Mouse (Mus musculus) bone marrow, adult 2 months (tissue): Measurements from ENCODE around the gene Ttc24. TPM values are rescaled to one million over a fixed set of nuclear protein-coding genes. Genes with fewer than 3 reads are reported as not detected.

ENCODE experiments used
- H3K27ac ChIP-seq: fragments of 200-500 bp; 2 replicates; pipeline ENCODE4 v1.5.1; 2012; ENCODE audit warnings: low read depth, mild to moderate bottlenecking, control low read depth, inconsistent platforms, low read length; ENCODE audit not compliant: control insufficient read depth, poor library complexity, insufficient read depth
- H3K4me1 ChIP-seq: fragments of 200-500 bp; 2 replicates; pipeline ENCODE4 v1.6.1; 2011; ENCODE audit warnings: low read length; ENCODE audit not compliant: control insufficient read depth, insufficient read depth
- H3K4me3 ChIP-seq: fragments of 200-500 bp; replicated peaks from 2 replicates; pipeline ENCODE3; 2011; ENCODE audit warnings: mild to moderate bottlenecking, low read depth, low read length, control low read depth; ENCODE audit not compliant: control insufficient read depth
- CTCF ChIP-seq: fragments of 200-500 bp; IDR thresholded peaks from 2 replicates; pipeline ENCODE4 v1.5.1; 2011; ENCODE audit warnings: low read length, control low read depth; ENCODE audit not compliant: control insufficient read depth, insufficient read depth
- POLR2A ChIP-seq: fragments of 200-500 bp; IDR thresholded peaks from 2 replicates; pipeline ENCODE4 v1.6.1; 2011; ENCODE audit warnings: low read depth, mild to moderate bottlenecking, control low read depth, low read length, borderline replicate concordance; ENCODE audit not compliant: control insufficient read depth
- WGBS: fragments of 180-500 bp; shearing (Covaris S2); methylation state at CpG from one replicate; pipeline ENCODE4 v1.1.7; 2018; 5-methylcytosine and 5-hydroxymethylcytosine counted together
- polyA plus RNA-seq: library from polyadenylated mRNA; stranded (reverse); fragments of >200 nt; gene quantifications from 2 replicates; pipeline ENCODE4 v1.2.4, GENCODE M21; 2011; ENCODE audit warnings: low replicate concordance; ENCODE audit not compliant: missing spikeins, insufficient read depth, insufficient read length

Gene Ttc24
- polyA plus RNA-seq, 1 experiment: not detected

GRCm38 (mm10) chr3:88073631-88074030 lies 4.5 kb downstream of the Ttc24 start:
- TF ChIP-seq CTCF (no peak), POLR2A (no peak)
- Histone ChIP-seq H3K4me1 (no peaks in the 10 kb centered on the region; the same call in 1 of the 2 replicates), H3K4me3 (no peak overlapping the region), H3K27ac (no peak overlapping the region)
- WGBS: 56% methylated on average over 2 of the region's 2 CpGs

GRCm38 (mm10) chr3:88071783-88072182 lies 6.3 kb downstream of the Ttc24 start:
- TF ChIP-seq POLR2A: no peak
- peak; percentile 86 for TF ChIP-seq CTCF
- Histone ChIP-seq H3K4me3 (no peak overlapping the region), H3K27ac (no peak overlapping the region), H3K4me1 (no peaks in the 10 kb centered on the region)
- 1% methylated on average over 5 of the region's 5 CpGs for WGBS

GRCm38 (mm10) chr3:88068386-88068785 lies 9.7 kb downstream of the Ttc24 start:
- 54% methylated on average over 2 of the region's 2 CpGs for WGBS
- Histone ChIP-seq H3K4me3 (no peak overlapping the region), H3K4me1 (no peaks in the 10 kb centered on the region), H3K27ac (no peak overlapping the region)
- TF ChIP-seq POLR2A (no peak), CTCF (no peak)

GRCm38 (mm10) chr3:88057902-88058696 lies 20.0 kb downstream of the Ttc24 start, which contains the start of gene Naxe:
Gene Naxe, minus strand, starts transcription at chr3:88058495.
- H3K27ac ChIP-seq: peak within 1 kb of the TSS; percentile 58
- WGBS: under 1% methylated on average over 60 of the region's 60 CpGs
- H3K4me3 ChIP-seq: peak within 1 kb of the TSS; percentile 99
- peak; percentile 78; the same call in 1 of the 2 replicates for TF ChIP-seq POLR2A
- no peak for TF ChIP-seq CTCF
- peaks cover 3% of the 10 kb centered on the region for H3K4me1 ChIP-seq

- 86% methylated on average over 6 of the region's 6 CpGs for WGBS
- H3K4me1 ChIP-seq: peaks cover 3% of the 10 kb centered on the region
- TF ChIP-seq POLR2A (no peak), CTCF (no peak)
- H3K27ac ChIP-seq: no peak overlapping the region
- no peak overlapping the region for H3K4me3 ChIP-seq
These were observed 21.1 kb downstream of the Ttc24 start for GRCm38 (mm10) chr3:88057030-88057429.

GRCm38 (mm10) chr3:88049532-88049931 lies 28.6 kb downstream of the Ttc24 start:
- Histone ChIP-seq H3K27ac (no peak overlapping the region), H3K4me1 (no peaks in the 10 kb centered on the region), H3K4me3 (no peak overlapping the region)
- WGBS: 87% methylated on average over 3 of the region's 3 CpGs
- TF ChIP-seq CTCF (no peak), POLR2A (no peak)

GRCm38 (mm10) chr3:88042661-88043421 lies 35.3 kb downstream of the Ttc24 start, which contains the start of gene Gpatch4:
Gene Gpatch4, plus strand, starts transcription at chr3:88043108.
- TF ChIP-seq CTCF: no peak; the same call in 1 of the 2 replicates
- 0 out of 2 replicates have a peak, but pooled peaks have one; percentile 34 for TF ChIP-seq POLR2A
- peak within 1 kb of the TSS; percentile 77 for H3K4me3 ChIP-seq
- 11% methylated on average over 36 of the region's 36 CpGs for WGBS
- H3K4me1 ChIP-seq: no peaks in the 10 kb centered on the region
- no peak within 1 kb of the TSS for H3K27ac ChIP-seq

GRCm38 (mm10) chr3:88035561-88036293 lies 42.4 kb downstream of the Ttc24 start:
- TF ChIP-seq POLR2A (no peak), CTCF (no peak)
- no peak overlapping the region for H3K4me3 ChIP-seq

More at GRCm38 (mm10) chr3:88035561-88036293, 42.4 kb downstream of the Ttc24 start:
- Histone ChIP-seq H3K4me1 (no peaks in the 10 kb centered on the region), H3K27ac (no peak overlapping the region)
- WGBS: 44% methylated on average over 1 of the region's 1 CpGs
